Mouse (Mus musculus): ENCODE results near the gene Pigb. TPM values are rescaled to one million over a fixed set of nuclear protein-coding genes. Genes with fewer than 3 reads are reported as not detected.

Pigb gene
- total and polyA plus RNA-seq, 3 experiments: 3.8 to 15.9 (median 5.7) TPM

- in situ Hi-C loops (cut with MboI; ENCODE audit: low pct_ligation_motif_present, low pct_unique_long_range_greater_than_20kb, low sequenced_read_pairs) (no loop called here), dilution Hi-C loops (cut with MboI; ENCODE audit: extremely low pct_ligation_motif_present, extremely low pct_unique_long_range_greater_than_20kb, low sequenced_read_pairs) (no loop called here)
- TF ChIP-seq E2F4 (IDR thresholded peaks at IDR 0.05; ENCODE audit: insufficient replicate concordance, low read depth, low read length) (no peak), PAX5 (IDR thresholded peaks at IDR 0.05; ENCODE audit: low read length) (no peak), NELFE (IDR thresholded peaks at IDR 0.05; ENCODE audit: low read depth, low read length) (no peak), ELF1 (IDR thresholded peaks at IDR 0.05; ENCODE audit: low read depth, low read length) (no peak), ZNF384 (IDR thresholded peaks at IDR 0.05; ENCODE audit: low read depth, low read length) (no peak), CHD1 (IDR thresholded peaks at IDR 0.05; ENCODE audit: low read depth, low read length) (no peak), ZKSCAN1 (IDR thresholded peaks at IDR 0.05; ENCODE audit: borderline replicate concordance, low read depth, low read length) (no peak)
- H3K36me3 ChIP-seq (replicated peaks in 1 of 2; ENCODE audit: control insufficient read depth in 1 of 2, insufficient read depth in 1 of 2, low read length in 1 of 2): no peaks in the 10 kb centered on the region
- no peak overlapping the region for H3K4me3 ChIP-seq (replicated peaks in 1 of 3; ENCODE audit: low read depth in 2 of 3, low read length in 2 of 3, poor library complexity in 1 of 3)
- H3K9ac ChIP-seq (ENCODE audit: insufficient read depth, low read depth): no peak overlapping the region
- peaks cover under 1 to 2% of the 10 kb centered on the region in 2 experiments; a peak in 2 of 4 replicates for H3K4me1 ChIP-seq (ENCODE audit: control insufficient read depth in 1 of 2, insufficient read depth in 2 of 2)
- no peaks in the 10 kb centered on the region for H3K27me3 ChIP-seq (replicated peaks)
- H3K9me3 ChIP-seq (replicated peaks; ENCODE audit: low read length): no peaks in the 10 kb centered on the region
- H3K27ac ChIP-seq (ENCODE audit: insufficient read depth, low read depth): no peak overlapping the region
- H3K79me2 ChIP-seq (replicated peaks; ENCODE audit: control insufficient read depth, extremely low read depth, insufficient read depth, poor library complexity, severe bottlenecking): no peaks in the 10 kb centered on the region; the same call in 1 of the 2 replicates
- DNase-seq (ENCODE audit: extremely low read depth): no peak
- H3K4me2 ChIP-seq (ENCODE audit: insufficient read depth, low read depth, poor library complexity, severe bottlenecking): no peak overlapping the region
Observed at GRCm38 (mm10) chr9:72992576-72992975, 47.6 kb downstream of the Pigb start.

GRCm38 (mm10) chr9:72991420-72991819, 48.8 kb downstream of the Pigb start:
- Histone ChIP-seq H3K4me3 (replicated peaks in 1 of 3; ENCODE audit: low read depth in 2 of 3, low read length in 2 of 3, poor library complexity in 1 of 3) (no peak overlapping the region), H3K9ac (ENCODE audit: insufficient read depth, low read depth) (no peak overlapping the region), H3K79me2 (replicated peaks; ENCODE audit: control insufficient read depth, extremely low read depth, insufficient read depth, poor library complexity, severe bottlenecking) (no peaks in the 10 kb centered on the region; the same call in 1 of the 2 replicates), H3K36me3 (replicated peaks in 1 of 2; ENCODE audit: control insufficient read depth in 1 of 2, insufficient read depth in 1 of 2, low read length in 1 of 2) (no peaks in the 10 kb centered on the region), H3K27ac (ENCODE audit: insufficient read depth, low read depth) (no peak overlapping the region), H3K4me2 (ENCODE audit: insufficient read depth, low read depth, poor library complexity, severe bottlenecking) (no peak overlapping the region), H3K9me3 (replicated peaks; ENCODE audit: low read length) (no peaks in the 10 kb centered on the region), H3K27me3 (replicated peaks) (peaks cover 2% of the 10 kb centered on the region), H3K4me1 (ENCODE audit: control insufficient read depth in 1 of 2, insufficient read depth in 2 of 2) (peaks cover 3 to 12% of the 10 kb centered on the region in 2 experiments; a peak in 3 of 4 replicates)
- in situ Hi-C loops (cut with MboI; ENCODE audit: low pct_ligation_motif_present, low pct_unique_long_range_greater_than_20kb, low sequenced_read_pairs) (no loop called here), dilution Hi-C loops (cut with MboI; ENCODE audit: extremely low pct_ligation_motif_present, extremely low pct_unique_long_range_greater_than_20kb, low sequenced_read_pairs) (no loop called here)
- no peak for TF ChIP-seq MAZ (IDR thresholded peaks at IDR 0.05; ENCODE audit: low read depth, low read length)
- TF ChIP-seq CHD2 (IDR thresholded peaks at IDR 0.05; ENCODE audit: low read length): no peak
- DNase-seq (ENCODE audit: extremely low read depth): no peak

GRCm38 (mm10) chr9:72988706-72989105, 51.5 kb downstream of the Pigb start:
- TF ChIP-seq GABPA (IDR thresholded peaks at IDR 0.05; ENCODE audit: insufficient replicate concordance, low read depth, low read length) (no peak), ZC3H11A (IDR thresholded peaks at IDR 0.05; ENCODE audit: low read depth, low read length) (no peak), ETS1 (conservative IDR thresholded peaks at IDR 0.05; ENCODE audit: low read depth, low read length) (no peak), RAD21 (IDR thresholded peaks at IDR 0.05; ENCODE audit: low read depth, low read length) (no peak), MYC (IDR thresholded peaks at IDR 0.05; ENCODE audit: low read depth, low read length) (no peak), NELFE (IDR thresholded peaks at IDR 0.05; ENCODE audit: low read depth, low read length) (no peak), PAX5 (IDR thresholded peaks at IDR 0.05; ENCODE audit: low read length) (no peak), ELF1 (IDR thresholded peaks at IDR 0.05; ENCODE audit: low read depth, low read length) (no peak), POLR2A (IDR thresholded peaks at IDR 0.05; ENCODE audit: low read depth, low read length) (no peak), SMC3 (IDR thresholded peaks at IDR 0.05; ENCODE audit: low read depth, low read length) (no peak), TCF12 (IDR thresholded peaks at IDR 0.05; ENCODE audit: low read depth, low read length) (no peak), CTCF (conservative IDR thresholded peaks at IDR 0.05 in 1 of 2, IDR thresholded peaks at IDR 0.05 in 1 of 2; ENCODE audit: low read depth in 2 of 2, low read length in 2 of 2) (no peak)
- H3K27me3 ChIP-seq (replicated peaks): peaks cover 2% of the 10 kb centered on the region
- dilution Hi-C loops (cut with MboI; ENCODE audit: extremely low pct_ligation_motif_present, extremely low pct_unique_long_range_greater_than_20kb, low sequenced_read_pairs): no loop called here
- H3K79me2 ChIP-seq (replicated peaks; ENCODE audit: control insufficient read depth, extremely low read depth, insufficient read depth, poor library complexity, severe bottlenecking): no peaks in the 10 kb centered on the region; the same call in 1 of the 2 replicates
- in situ Hi-C loops (cut with MboI; ENCODE audit: low pct_ligation_motif_present, low pct_unique_long_range_greater_than_20kb, low sequenced_read_pairs): no loop called here
- no peak for DNase-seq (ENCODE audit: extremely low read depth)
- H3K9me3 ChIP-seq (replicated peaks; ENCODE audit: low read length): no peaks in the 10 kb centered on the region
- peaks cover 3 to 23% of the 10 kb centered on the region in 2 experiments; a peak in 3 of 4 replicates for H3K4me1 ChIP-seq (ENCODE audit: control insufficient read depth in 1 of 2, insufficient read depth in 2 of 2)
- H3K4me2 ChIP-seq (ENCODE audit: insufficient read depth, low read depth, poor library complexity, severe bottlenecking): no peak overlapping the region
- no peak overlapping the region for H3K27ac ChIP-seq (ENCODE audit: insufficient read depth, low read depth)
- no peaks in the 10 kb centered on the region for H3K36me3 ChIP-seq (replicated peaks in 1 of 2; ENCODE audit: control insufficient read depth in 1 of 2, insufficient read depth in 1 of 2, low read length in 1 of 2)
- no peak overlapping the region for H3K9ac ChIP-seq (ENCODE audit: insufficient read depth, low read depth)
- no peak overlapping the region for H3K4me3 ChIP-seq (replicated peaks in 1 of 3; ENCODE audit: low read depth in 2 of 3, low read length in 2 of 3, poor library complexity in 1 of 3)
